Mouse (Mus musculus): ENCODE measurements around the gene Vapa. TPM values are rescaled to one million over a fixed set of nuclear protein-coding genes. Genes with fewer than 3 reads are reported as not detected.
A peak's percentile ranks its signal among the peaks of the same experiment; 100 is the strongest.

The Vapa gene
- polyA plus RNA-seq, 1 experiment from 2014 or later, result 174 TPM

- WGBS, result under 1% methylated on average over 47 of the region's 91 CpGs
- Histone ChIP-seq H3K9ac (ENCODE audit: low read length) (peak overlapping the region; percentile 99), H3K4me1 (replicated peaks; ENCODE audit: control insufficient read depth, insufficient read depth, low read length) (peaks cover 27% of the 10 kb centered on the region), H3K27ac (ENCODE audit: low read length) (peak overlapping the region; percentile 100), H3K9me3 (ENCODE audit: control insufficient read depth, low read length) (no peaks in the 10 kb centered on the region), H3K27me3 (ENCODE audit: control insufficient read depth, insufficient read depth, low read depth, low read length) (no peaks in the 10 kb centered on the region), H3K4me2 (ENCODE audit: low read depth, low read length) (peak overlapping the region; percentile 75), H3K36me3 (ENCODE audit: control insufficient read depth, insufficient read depth, low read length) (0 out of 2 replicates have a peak, but pooled peaks cover 3% of the 10 kb centered on the region), H3K4me3 (ENCODE audit: low read length) (peak overlapping the region; percentile 66)
- peak; percentile 22 for ATAC-seq (ENCODE audit: low read depth)
Observed at GRCm38 (mm10) chr17:65612391-65613141, 789 bp downstream of the Vapa start.

GRCm38 (mm10) chr17:65611721-65612120, 1.6 kb downstream of the Vapa start:
- H3K27ac ChIP-seq (ENCODE audit: low read length), result no peak overlapping the region
- H3K4me3 ChIP-seq (ENCODE audit: low read length), result peak overlapping the region; percentile 66
- 1% methylated on average over 4 of the region's 4 CpGs for WGBS

GRCm38 (mm10) chr17:65608743-65609142, 4.6 kb downstream of the Vapa start:
- no peaks in the 10 kb centered on the region for H3K27me3 ChIP-seq (ENCODE audit: control insufficient read depth, insufficient read depth, low read depth, low read length)
- H3K9me3 ChIP-seq (ENCODE audit: control insufficient read depth, low read length), result no peaks in the 10 kb centered on the region
- 0 out of 2 replicates have a peak, but pooled peaks cover 3% of the 10 kb centered on the region for H3K36me3 ChIP-seq (ENCODE audit: control insufficient read depth, insufficient read depth, low read length)
- no peak for ATAC-seq (ENCODE audit: low read depth)
- WGBS, result 63% methylated on average over 5 of the region's 5 CpGs
- no peak overlapping the region for H3K4me3 ChIP-seq (ENCODE audit: low read length)
- no peak overlapping the region for H3K4me2 ChIP-seq (ENCODE audit: low read depth, low read length)
- no peak overlapping the region for H3K27ac ChIP-seq (ENCODE audit: low read length)
- H3K9ac ChIP-seq (ENCODE audit: low read length), result no peak overlapping the region
- H3K4me1 ChIP-seq (replicated peaks; ENCODE audit: control insufficient read depth, insufficient read depth, low read length), result peaks cover 45% of the 10 kb centered on the region

More at GRCm38 (mm10) chr17:65611721-65612120, 1.6 kb downstream of the Vapa start:
- peaks cover 27% of the 10 kb centered on the region for H3K4me1 ChIP-seq (replicated peaks; ENCODE audit: control insufficient read depth, insufficient read depth, low read length)
- ATAC-seq (ENCODE audit: low read depth), result no peak
- no peaks in the 10 kb centered on the region for H3K27me3 ChIP-seq (ENCODE audit: control insufficient read depth, insufficient read depth, low read depth, low read length)
- H3K9ac ChIP-seq (ENCODE audit: low read length), result peak overlapping the region; percentile 42
- 0 out of 2 replicates have a peak, but pooled peaks cover 3% of the 10 kb centered on the region for H3K36me3 ChIP-seq (ENCODE audit: control insufficient read depth, insufficient read depth, low read length)
- H3K4me2 ChIP-seq (ENCODE audit: low read depth, low read length), result peak overlapping the region; percentile 75
- no peaks in the 10 kb centered on the region for H3K9me3 ChIP-seq (ENCODE audit: control insufficient read depth, low read length)

GRCm38 (mm10) chr17:65608312-65608687, 5.1 kb downstream of the Vapa start:
- H3K9ac ChIP-seq (ENCODE audit: low read length), result no peak overlapping the region
- no peak overlapping the region for H3K4me2 ChIP-seq (ENCODE audit: low read depth, low read length)
- H3K27me3 ChIP-seq (ENCODE audit: control insufficient read depth, insufficient read depth, low read depth, low read length), result no peaks in the 10 kb centered on the region
- no peak overlapping the region for H3K27ac ChIP-seq (ENCODE audit: low read length)
- 82% methylated on average over 2 of the region's 2 CpGs for WGBS
- no peak for ATAC-seq (ENCODE audit: low read depth)
- H3K9me3 ChIP-seq (ENCODE audit: control insufficient read depth, low read length), result no peaks in the 10 kb centered on the region
- H3K4me3 ChIP-seq (ENCODE audit: low read length), result no peak overlapping the region
- H3K36me3 ChIP-seq (ENCODE audit: control insufficient read depth, insufficient read depth, low read length), result 0 out of 2 replicates have a peak, but pooled peaks cover 3% of the 10 kb centered on the region
- H3K4me1 ChIP-seq (replicated peaks; ENCODE audit: control insufficient read depth, insufficient read depth, low read length), result peaks cover 45% of the 10 kb centered on the region

- H3K9ac ChIP-seq (ENCODE audit: low read length), result no peak overlapping the region
- 0 out of 2 replicates have a peak, but pooled peaks cover 3% of the 10 kb centered on the region for H3K36me3 ChIP-seq (ENCODE audit: control insufficient read depth, insufficient read depth, low read length)
- H3K9me3 ChIP-seq (ENCODE audit: control insufficient read depth, low read length), result no peaks in the 10 kb centered on the region
- H3K4me3 ChIP-seq (ENCODE audit: low read length), result no peak overlapping the region
- H3K27me3 ChIP-seq (ENCODE audit: control insufficient read depth, insufficient read depth, low read depth, low read length), result no peaks in the 10 kb centered on the region
- H3K4me1 ChIP-seq (replicated peaks; ENCODE audit: control insufficient read depth, insufficient read depth, low read length), result peaks cover 45% of the 10 kb centered on the region
- H3K27ac ChIP-seq (ENCODE audit: low read length), result 0 out of 2 replicates have a peak overlapping the region, but pooled peaks have one; percentile 31
- ATAC-seq (ENCODE audit: low read depth), result no peak
- 47% methylated on average over 7 of the region's 7 CpGs for WGBS
- no peak overlapping the region for H3K4me2 ChIP-seq (ENCODE audit: low read depth, low read length)
Observed at GRCm38 (mm10) chr17:65607574-65608311, 5.6 kb downstream of the Vapa start.

GRCm38 (mm10) chr17:65606014-65606413, 7.3 kb downstream of the Vapa start:
- H3K4me1 ChIP-seq (replicated peaks; ENCODE audit: control insufficient read depth, insufficient read depth, low read length), result peaks cover 43% of the 10 kb centered on the region
- H3K9ac ChIP-seq (ENCODE audit: low read length), result no peak overlapping the region
- H3K9me3 ChIP-seq (ENCODE audit: control insufficient read depth, low read length), result no peaks in the 10 kb centered on the region
- no peak overlapping the region for H3K4me3 ChIP-seq (ENCODE audit: low read length)
- H3K27ac ChIP-seq (ENCODE audit: low read length), result no peak overlapping the region
- no peak overlapping the region for H3K4me2 ChIP-seq (ENCODE audit: low read depth, low read length)
- no peaks in the 10 kb centered on the region for H3K27me3 ChIP-seq (ENCODE audit: control insufficient read depth, insufficient read depth, low read depth, low read length)
- no peak for ATAC-seq (ENCODE audit: low read depth)
- 82% methylated on average over 4 of the region's 4 CpGs for WGBS
- H3K36me3 ChIP-seq (ENCODE audit: control insufficient read depth, insufficient read depth, low read length), result 0 out of 2 replicates have a peak, but pooled peaks cover 3% of the 10 kb centered on the region

- Histone ChIP-seq H3K36me3 (ENCODE audit: control insufficient read depth, insufficient read depth, low read length) (0 out of 2 replicates have a peak, but pooled peaks cover 3% of the 10 kb centered on the region), H3K27ac (ENCODE audit: low read length) (no peak overlapping the region), H3K27me3 (ENCODE audit: control insufficient read depth, insufficient read depth, low read depth, low read length) (no peaks in the 10 kb centered on the region), H3K4me1 (replicated peaks; ENCODE audit: control insufficient read depth, insufficient read depth, low read length) (peaks cover 36% of the 10 kb centered on the region), H3K9ac (ENCODE audit: low read length) (no peak overlapping the region), H3K9me3 (ENCODE audit: control insufficient read depth, low read length) (no peaks in the 10 kb centered on the region), H3K4me2 (ENCODE audit: low read depth, low read length) (no peak overlapping the region), H3K4me3 (ENCODE audit: low read length) (no peak overlapping the region)
- no peak for ATAC-seq (ENCODE audit: low read depth)
Observed at GRCm38 (mm10) chr17:65604892-65605291, 8.5 kb downstream of the Vapa start.

- peaks cover 32% of the 10 kb centered on the region for H3K4me1 ChIP-seq (replicated peaks; ENCODE audit: control insufficient read depth, insufficient read depth, low read length)
- H3K9ac ChIP-seq (ENCODE audit: low read length), result no peak overlapping the region
- H3K36me3 ChIP-seq (ENCODE audit: control insufficient read depth, insufficient read depth, low read length), result 0 out of 2 replicates have a peak, but pooled peaks cover under 1% of the 10 kb centered on the region
- H3K27me3 ChIP-seq (ENCODE audit: control insufficient read depth, insufficient read depth, low read depth, low read length), result no peaks in the 10 kb centered on the region
- H3K4me3 ChIP-seq (ENCODE audit: low read length), result no peak overlapping the region
- no peaks in the 10 kb centered on the region for H3K9me3 ChIP-seq (ENCODE audit: control insufficient read depth, low read length)
- no peak overlapping the region for H3K27ac ChIP-seq (ENCODE audit: low read length)
- H3K4me2 ChIP-seq (ENCODE audit: low read depth, low read length), result no peak overlapping the region
- no peak for ATAC-seq (ENCODE audit: low read depth)
Observed at GRCm38 (mm10) chr17:65604315-65604714, 9.0 kb downstream of the Vapa start.

- no peak overlapping the region for H3K27ac ChIP-seq (ENCODE audit: low read length)
- no peak for ATAC-seq (ENCODE audit: low read depth)
- H3K27me3 ChIP-seq (ENCODE audit: control insufficient read depth, insufficient read depth, low read depth, low read length), result no peaks in the 10 kb centered on the region
- H3K36me3 ChIP-seq (ENCODE audit: control insufficient read depth, insufficient read depth, low read length), result 0 out of 2 replicates have a peak, but pooled peaks cover 2% of the 10 kb centered on the region
- H3K4me1 ChIP-seq (replicated peaks; ENCODE audit: control insufficient read depth, insufficient read depth, low read length), result peaks cover 5% of the 10 kb centered on the region
- no peak overlapping the region for H3K4me2 ChIP-seq (ENCODE audit: low read depth, low read length)
- H3K9ac ChIP-seq (ENCODE audit: low read length), result no peak overlapping the region
- no peak overlapping the region for H3K4me3 ChIP-seq (ENCODE audit: low read length)
- 67% methylated on average over 3 of the region's 3 CpGs for WGBS
- H3K9me3 ChIP-seq (ENCODE audit: control insufficient read depth, low read length), result no peaks in the 10 kb centered on the region
Observed at GRCm38 (mm10) chr17:65597857-65598486, 15.4 kb downstream of the Vapa start.

Data from lung, embryonic 16.5 days (tissue).